Mouse (Mus musculus): ENCODE measurements around the gene Gm17409.

DNA sequence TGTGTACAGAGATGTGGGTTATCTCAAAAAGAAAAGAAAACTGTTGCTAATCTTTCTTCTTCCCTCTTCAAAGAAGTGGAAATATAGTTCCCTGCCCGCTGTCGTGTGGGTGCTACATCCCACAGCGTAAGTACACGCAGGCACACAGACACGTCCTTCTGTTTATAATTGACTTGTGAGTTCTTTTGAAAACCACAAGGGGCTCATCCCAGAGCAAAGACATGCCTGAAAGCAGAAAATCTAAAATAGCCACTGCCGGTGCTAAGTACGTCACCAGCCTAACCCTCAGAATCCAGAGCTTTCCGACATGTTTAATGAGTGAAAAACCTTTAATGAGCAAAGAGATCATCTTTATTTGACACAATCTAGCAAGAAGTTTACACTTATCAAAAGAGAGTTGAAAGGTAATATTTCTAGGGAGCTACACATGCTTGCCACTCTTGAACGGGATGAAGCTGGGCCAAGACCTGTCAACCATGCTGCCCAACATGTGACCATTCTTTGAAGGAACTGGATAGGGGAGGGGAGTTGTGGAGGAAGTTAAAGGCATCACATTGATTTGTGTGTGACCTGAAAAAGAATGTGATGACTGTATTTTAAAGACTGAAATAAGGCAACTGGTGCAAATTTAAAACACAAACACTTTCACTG is 11.7 kb downstream of the Gm17409 start:
- no peak for TF ChIP-seq CTCF (IDR thresholded peaks at IDR 0.05; ENCODE audit: low read depth, low read length)
- no peak for TF ChIP-seq POLR2A (IDR thresholded peaks at IDR 0.05; ENCODE audit: extremely low read depth, insufficient read depth, low read length)
